Mouse (Mus musculus) midbrain, embryonic 11.5 days (tissue): ENCODE data around the gene Tmub1. TPM values are rescaled to one million over a fixed set of nuclear protein-coding genes. Genes with fewer than 3 reads are reported as not detected.

Source experiments
- ATAC-seq: fragments of 200-750 bp; cut with Nextera tagmentation; 2 replicates; pipeline ENCODE4 v1.8.0; 2017; ENCODE audit warnings: moderate TSS enrichment, moderate library complexity; ENCODE audit not compliant: low FRiP score
- DNase-seq: peaks from one replicate; pipeline ENCODE4 v3.0.0; 2015; ENCODE audit warnings: low spot score; ENCODE audit errors: missing footprints
- H3K27ac ChIP-seq: fragments of 300-500 bp; sonication (generic); 2 replicates; pipeline ENCODE4 v1.5.1; 2014; ENCODE audit warnings: low read depth, low read length
- H3K27me3 ChIP-seq: fragments of 300-500 bp; sonication (generic); 2 replicates; pipeline ENCODE4 v1.6.1; 2014; ENCODE audit warnings: mild to moderate bottlenecking, low read length, moderate library complexity, mixed read lengths; ENCODE audit not compliant: control insufficient read depth, insufficient read depth
- H3K36me3 ChIP-seq: fragments of 300-500 bp; sonication (generic); 2 replicates; pipeline ENCODE4 v1.6.1; 2014; ENCODE audit warnings: mild to moderate bottlenecking, low read length, moderate library complexity, mixed read lengths; ENCODE audit not compliant: control insufficient read depth, insufficient read depth
- H3K4me1 ChIP-seq: fragments of 300-500 bp; sonication (generic); 2 replicates; pipeline ENCODE4 v1.6.1; 2014; ENCODE audit warnings: low read length; ENCODE audit not compliant: control insufficient read depth, insufficient read depth
- H3K4me2 ChIP-seq: fragments of 300-500 bp; sonication (generic); 2 replicates; pipeline ENCODE4 v1.6.1; 2014; ENCODE audit warnings: mild to moderate bottlenecking, moderate library complexity
- H3K4me3 ChIP-seq: fragments of 300-500 bp; sonication (generic); 2 replicates; pipeline ENCODE4 v1.5.1; 2014; ENCODE audit warnings: low read depth, low read length
- H3K9ac ChIP-seq: fragments of 300-500 bp; sonication (generic); 2 replicates; pipeline ENCODE4 v1.6.1; 2014; ENCODE audit warnings: low read length
- H3K9me3 ChIP-seq: fragments of 300-500 bp; sonication (generic); 2 replicates; pipeline ENCODE4 v1.6.1; 2016; ENCODE audit warnings: low read length; ENCODE audit not compliant: control insufficient read depth
- WGBS: fragments of 180-500 bp; shearing (Covaris S2); extraction: QIAGEN DNeasy Blood & Tissue Kit; methylation state at CpG from one replicate; pipeline ENCODE4 v1.1.7; 2014; 5-methylcytosine and 5-hydroxymethylcytosine counted together
- polyA plus RNA-seq: library from polyadenylated mRNA; unstranded; fragments of >200 nt; fragmentation: Nextera tagmentation; extraction: Ambion mirVana; gene quantifications from 2 replicates; pipeline ENCODE4 v1.2.1, GENCODE M21; 2014

Gene Tmub1
- polyA plus RNA-seq, 1 experiment from 2014 or later = 32.3 TPM

- H3K9me3 ChIP-seq = no peaks in the 10 kb centered on the region
- H3K4me1 ChIP-seq = peaks cover 16% of the 10 kb centered on the region
- no peaks in the 10 kb centered on the region for H3K27me3 ChIP-seq
- no peak for ATAC-seq
- H3K27ac ChIP-seq = no peak overlapping the region
- H3K4me2 ChIP-seq = no peak overlapping the region
- H3K36me3 ChIP-seq = peaks cover 7% of the 10 kb centered on the region
- no peak overlapping the region for H3K4me3 ChIP-seq
- H3K9ac ChIP-seq = no peak overlapping the region
- DNase-seq = no peak
- WGBS = 89% methylated on average over 9 of the region's 9 CpGs
Observed at GRCm38 (mm10) chr5:24420381-24420780, 27.3 kb downstream of the Tmub1 start.

- no peak for ATAC-seq
- 88% methylated on average over 10 of the region's 10 CpGs for WGBS
- Histone ChIP-seq H3K4me2 (no peak overlapping the region), H3K36me3 (peaks cover 7% of the 10 kb centered on the region), H3K9me3 (no peaks in the 10 kb centered on the region), H3K9ac (no peak overlapping the region), H3K27ac (no peak overlapping the region), H3K27me3 (no peaks in the 10 kb centered on the region), H3K4me1 (peaks cover 1% of the 10 kb centered on the region), H3K4me3 (no peak overlapping the region)
- no peak for DNase-seq
Observed at GRCm38 (mm10) chr5:24417587-24417986, 30.1 kb downstream of the Tmub1 start.

- Histone ChIP-seq H3K9me3 (no peaks in the 10 kb centered on the region), H3K36me3 (peaks cover 7% of the 10 kb centered on the region), H3K4me2 (no peak overlapping the region), H3K4me1 (no peaks in the 10 kb centered on the region), H3K27ac (no peak overlapping the region), H3K9ac (no peak overlapping the region), H3K27me3 (no peaks in the 10 kb centered on the region), H3K4me3 (no peak overlapping the region)
- DNase-seq = peak; percentile 96
- ATAC-seq = peak; percentile 68
- WGBS = 5% methylated on average over 21 of the region's 21 CpGs
Observed at GRCm38 (mm10) chr5:24416222-24416736, 31.4 kb downstream of the Tmub1 start.

GRCm38 (mm10) chr5:24413938-24414337 is 33.7 kb downstream of the Tmub1 start:
- H3K9ac ChIP-seq = no peak overlapping the region
- no peaks in the 10 kb centered on the region for H3K4me1 ChIP-seq
- H3K27ac ChIP-seq = no peak overlapping the region
- peaks cover 3% of the 10 kb centered on the region for H3K36me3 ChIP-seq
- H3K4me2 ChIP-seq = no peak overlapping the region
- ATAC-seq (no peak), DNase-seq (no peak)
- no peak overlapping the region for H3K4me3 ChIP-seq
- WGBS = 85% methylated on average over 13 of the region's 13 CpGs
- H3K27me3 ChIP-seq = no peaks in the 10 kb centered on the region
- no peaks in the 10 kb centered on the region for H3K9me3 ChIP-seq

- H3K9me3 ChIP-seq = no peaks in the 10 kb centered on the region
- H3K9ac ChIP-seq = no peak within 1 kb of the TSS
- H3K27ac ChIP-seq = no peak within 1 kb of the TSS
- no peak for DNase-seq
- no peaks in the 10 kb centered on the region for H3K27me3 ChIP-seq
- no peak within 1 kb of the TSS for H3K4me3 ChIP-seq
- H3K36me3 ChIP-seq = peaks cover 3% of the 10 kb centered on the region
- H3K4me1 ChIP-seq = no peaks in the 10 kb centered on the region
- no peak for ATAC-seq
- 50% methylated on average over 11 of the region's 11 CpGs for WGBS
- no peak within 1 kb of the TSS for H3K4me2 ChIP-seq
Observed at GRCm38 (mm10) chr5:24413042-24413693, 34.5 kb downstream of the Tmub1 start, which contains the start of gene Asic3. Asic3 (plus strand) TSS chr5:24413392.

DNA sequence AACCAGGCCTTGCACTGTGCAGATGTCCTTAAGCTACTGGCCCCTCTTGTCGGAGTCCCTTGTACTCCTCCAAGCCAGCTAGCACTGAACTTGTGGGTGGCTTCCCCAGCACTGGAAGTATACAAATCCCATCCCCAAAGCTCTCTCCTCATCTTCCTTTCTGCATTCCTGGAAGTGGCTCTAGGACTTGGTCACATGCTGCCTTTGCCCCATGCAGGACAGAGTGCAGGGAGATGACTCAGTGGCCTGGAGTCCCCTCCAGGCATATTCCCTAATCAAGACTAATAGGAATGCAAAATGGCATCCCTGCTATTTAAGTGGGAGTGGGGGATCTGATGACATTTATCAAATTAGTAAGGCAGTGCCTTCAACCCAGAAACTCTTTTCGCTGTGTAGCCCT is 35.6 kb downstream of the Tmub1 start:
- Histone ChIP-seq H3K4me2 (no peak overlapping the region), H3K4me3 (no peak overlapping the region), H3K27ac (no peak overlapping the region), H3K9me3 (no peaks in the 10 kb centered on the region), H3K4me1 (no peaks in the 10 kb centered on the region), H3K27me3 (no peaks in the 10 kb centered on the region), H3K9ac (no peak overlapping the region), H3K36me3 (no peaks in the 10 kb centered on the region)
- WGBS = 92% methylated on average over 2 of the region's 2 CpGs
- ATAC-seq (no peak), DNase-seq (no peak)

- no peak overlapping the region for H3K27ac ChIP-seq
- no peaks in the 10 kb centered on the region for H3K4me1 ChIP-seq
- DNase-seq (no peak), ATAC-seq (no peak; the same call in 1 of the 2 replicates)
- no peak overlapping the region for H3K9ac ChIP-seq
- no peak overlapping the region for H3K4me2 ChIP-seq
- peaks cover 2% of the 10 kb centered on the region; the same call in 1 of the 2 replicates for H3K36me3 ChIP-seq
- H3K4me3 ChIP-seq = no peak overlapping the region
- no peaks in the 10 kb centered on the region for H3K9me3 ChIP-seq
- WGBS = 75% methylated on average over 2 of the region's 2 CpGs
- H3K27me3 ChIP-seq = no peaks in the 10 kb centered on the region
Observed at GRCm38 (mm10) chr5:24409466-24409865, 38.2 kb downstream of the Tmub1 start.

- Histone ChIP-seq H3K4me1 (no peaks in the 10 kb centered on the region), H3K4me3 (no peak overlapping the region), H3K9me3 (no peaks in the 10 kb centered on the region), H3K36me3 (peaks cover 2% of the 10 kb centered on the region; the same call in 1 of the 2 replicates), H3K27ac (no peak overlapping the region), H3K4me2 (no peak overlapping the region), H3K27me3 (no peaks in the 10 kb centered on the region), H3K9ac (no peak overlapping the region)
- no peak for ATAC-seq
- 96% methylated on average over 13 of the region's 13 CpGs for WGBS
- DNase-seq = no peak
Observed at GRCm38 (mm10) chr5:24408651-24409050, 39.0 kb downstream of the Tmub1 start.

GRCm38 (mm10) chr5:24405389-24405876 is 42.2 kb downstream of the Tmub1 start:
- H3K27me3 ChIP-seq = no peaks in the 10 kb centered on the region
- no peak overlapping the region for H3K9ac ChIP-seq
- H3K9me3 ChIP-seq = no peaks in the 10 kb centered on the region
- DNase-seq (no peak), ATAC-seq (no peak)
- no peaks in the 10 kb centered on the region for H3K4me1 ChIP-seq
- H3K27ac ChIP-seq = no peak overlapping the region
- no peak overlapping the region for H3K4me3 ChIP-seq
- whole genome bisulfite sequencing = 72% methylated on average over 3 of the region's 3 CpGs
- H3K4me2 ChIP-seq = no peak overlapping the region
- peaks cover 4% of the 10 kb centered on the region; the same call in 1 of the 2 replicates for H3K36me3 ChIP-seq
